Mouse (Mus musculus) lung, postnatal 0 days (tissue): ENCODE data around the gene Zpr1.

ENCODE experiments used
- CTCF ChIP-seq: IDR thresholded peaks from 2 replicates; pipeline ENCODE4 v1.5.1; 2016; ENCODE audit warnings: antibody characterized with exemption, mild to moderate bottlenecking
- EP300 ChIP-seq: IDR thresholded peaks from 2 replicates; pipeline ENCODE4 v1.6.1; 2016; ENCODE audit warnings: antibody characterized with exemption, mild to moderate bottlenecking, control low read depth

DNA sequence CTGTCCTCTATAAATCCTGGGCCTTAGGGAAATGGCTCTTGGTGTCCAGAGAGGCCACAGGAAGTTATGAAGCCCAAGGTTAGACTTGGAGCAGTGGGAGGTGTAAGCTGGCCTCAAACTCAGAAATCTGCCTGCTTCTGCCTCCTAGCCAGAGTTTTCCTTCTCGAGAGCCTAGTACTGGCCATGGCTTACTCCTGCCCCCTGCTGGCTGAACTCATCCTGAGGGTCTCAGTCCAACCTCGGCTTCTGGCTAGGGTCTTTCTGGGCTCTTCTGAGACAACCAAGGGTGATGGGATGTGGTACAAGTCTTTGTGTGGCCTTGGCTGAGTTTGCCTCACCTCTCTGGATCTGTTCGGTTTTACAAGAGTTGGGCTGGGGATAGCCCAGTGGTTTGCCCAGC, 45.1 kb downstream of the Zpr1 start:
- TF ChIP-seq CTCF (no peak), EP300 (no peak)
